Mouse (Mus musculus) cortical plate, adult 2 months (tissue): ENCODE results near the gene Rbm33. TPM values are rescaled to one million over a fixed set of nuclear protein-coding genes. Genes with fewer than 3 reads are reported as not detected.

Source experiments
- H3K27ac ChIP-seq: fragments of 200-500 bp; 2 replicates; pipeline ENCODE4 v1.5.1; 2012; ENCODE audit warnings: low read length, control low read depth, inconsistent platforms; ENCODE audit not compliant: insufficient read depth
- H3K4me1 ChIP-seq: fragments of 200-500 bp; 2 replicates; pipeline ENCODE4 v1.6.1; 2011; ENCODE audit warnings: low read length; ENCODE audit not compliant: control insufficient read depth, insufficient read depth
- H3K4me3 ChIP-seq: fragments of 200-500 bp; 2 replicates; pipeline ENCODE4 v1.5.1; 2011; ENCODE audit warnings: mild to moderate bottlenecking, low read length, control low read depth; ENCODE audit not compliant: insufficient read depth
- CTCF ChIP-seq: fragments of 200-500 bp; IDR thresholded peaks from 2 replicates; pipeline ENCODE4 v1.5.1; 2011; ENCODE audit warnings: mild to moderate bottlenecking, control low read depth, low read length; ENCODE audit not compliant: insufficient read depth; ENCODE audit errors: extremely low read depth
- POLR2A ChIP-seq: fragments of 200-500 bp; IDR thresholded peaks from 2 replicates; pipeline ENCODE4 v1.6.1; 2011; ENCODE audit warnings: mild to moderate bottlenecking, low read length, control low read depth; ENCODE audit not compliant: insufficient read depth; ENCODE audit errors: extremely low read depth
- polyA plus RNA-seq: library from polyadenylated mRNA; depleted of rRNA; stranded (reverse); fragments of >200 nt; gene quantifications from 2 replicates; pipeline ENCODE4 v1.2.3, GENCODE M21; 2012

Rbm33 gene
- polyA plus RNA-seq, 1 experiment: 44.0 TPM

GRCm38 (mm10) chr5:28397344-28397743 lies 80.4 kb downstream of the Rbm33 start:
- Histone ChIP-seq H3K4me3 (no peak overlapping the region), H3K27ac (no peak overlapping the region), H3K4me1 (no peaks in the 10 kb centered on the region; the same call in 1 of the 2 replicates)
- no peak for TF ChIP-seq CTCF
- TF ChIP-seq POLR2A: no peak

DNA sequence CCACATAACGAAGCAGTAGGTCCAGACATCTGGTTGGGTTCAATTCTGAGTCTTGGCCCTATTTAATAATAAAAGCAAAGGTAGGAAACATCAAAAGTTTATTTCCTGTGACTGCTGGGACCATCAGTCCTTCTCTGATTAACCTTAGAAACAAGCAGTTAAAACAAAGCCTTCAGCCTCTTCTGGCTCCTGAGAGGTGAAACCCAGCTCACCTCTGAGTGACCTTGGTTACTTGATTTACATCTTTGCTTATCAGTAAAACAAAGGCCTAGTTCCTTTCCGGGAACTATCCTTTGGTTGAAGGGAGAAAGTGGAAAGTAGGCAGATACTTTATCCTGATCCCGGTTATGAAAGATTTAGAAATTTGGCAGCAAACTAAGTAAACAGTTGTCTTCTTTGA lies 81.8 kb downstream of the Rbm33 start:
- H3K27ac ChIP-seq: no peak overlapping the region
- H3K4me1 ChIP-seq: no peaks in the 10 kb centered on the region; the same call in 1 of the 2 replicates
- TF ChIP-seq POLR2A (no peak), CTCF (no peak)
- H3K4me3 ChIP-seq: no peak overlapping the region

- Histone ChIP-seq H3K27ac (no peak overlapping the region), H3K4me1 (no peaks in the 10 kb centered on the region; the same call in 1 of the 2 replicates), H3K4me3 (no peak overlapping the region)
- TF ChIP-seq CTCF (no peak), POLR2A (no peak)
Measured at GRCm38 (mm10) chr5:28399451-28400115, 82.7 kb downstream of the Rbm33 start.

DNA sequence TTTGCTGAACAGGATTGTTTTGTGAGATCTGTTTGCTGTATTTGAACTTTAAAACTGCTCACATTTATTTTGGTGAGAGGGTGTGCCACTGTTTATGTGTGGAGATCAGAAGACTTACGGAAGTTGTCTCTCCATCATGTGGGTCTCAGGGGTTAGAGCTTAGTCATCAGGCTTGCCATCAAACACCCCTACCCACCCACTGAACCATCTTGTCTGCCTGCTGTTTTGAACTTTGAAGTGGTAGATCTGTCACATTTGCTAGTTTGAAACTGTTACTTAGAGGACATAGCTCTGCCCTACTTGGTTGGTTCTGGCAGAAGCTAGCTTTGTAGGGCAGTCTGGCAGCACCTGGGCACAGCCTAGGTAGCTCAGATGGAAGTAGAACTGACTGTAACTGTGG lies 85.8 kb downstream of the Rbm33 start:
- no peaks in the 10 kb centered on the region; the same call in 1 of the 2 replicates for H3K4me1 ChIP-seq
- TF ChIP-seq POLR2A (no peak), CTCF (no peak)

DNA sequence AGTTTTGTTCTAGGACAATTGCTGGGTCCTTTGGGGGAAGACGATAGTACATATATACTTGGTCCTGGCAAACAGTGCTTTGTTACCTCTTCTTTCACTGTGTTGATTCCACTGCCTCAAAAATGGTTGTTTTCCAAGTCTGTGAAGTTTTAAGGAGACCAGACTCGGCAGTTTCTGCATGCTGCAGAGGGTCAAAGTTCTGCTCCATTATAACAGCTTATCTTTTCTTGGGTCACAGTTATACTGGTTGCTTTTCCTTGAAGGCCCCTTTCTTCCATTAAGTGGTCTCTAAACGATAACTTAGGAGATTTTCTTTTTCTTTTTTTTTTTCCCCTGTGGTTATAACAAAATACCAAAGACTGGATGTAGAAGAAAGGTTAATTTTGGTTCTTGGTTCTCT lies 89.7 kb downstream of the Rbm33 start:
- Histone ChIP-seq H3K27ac (no peak overlapping the region), H3K4me3 (no peak overlapping the region), H3K4me1 (no peaks in the 10 kb centered on the region)
- TF ChIP-seq CTCF (no peak), POLR2A (no peak)

More for the DNA sequence above, 85.8 kb downstream of the Rbm33 start:
- Histone ChIP-seq H3K4me3 (no peak overlapping the region), H3K27ac (no peak overlapping the region)

- no peak for TF ChIP-seq CTCF
- no peak for TF ChIP-seq POLR2A
- Histone ChIP-seq H3K4me1 (no peaks in the 10 kb centered on the region), H3K4me3 (no peak overlapping the region), H3K27ac (no peak overlapping the region)
Measured at GRCm38 (mm10) chr5:28412006-28412685, 95.2 kb downstream of the Rbm33 start.

DNA sequence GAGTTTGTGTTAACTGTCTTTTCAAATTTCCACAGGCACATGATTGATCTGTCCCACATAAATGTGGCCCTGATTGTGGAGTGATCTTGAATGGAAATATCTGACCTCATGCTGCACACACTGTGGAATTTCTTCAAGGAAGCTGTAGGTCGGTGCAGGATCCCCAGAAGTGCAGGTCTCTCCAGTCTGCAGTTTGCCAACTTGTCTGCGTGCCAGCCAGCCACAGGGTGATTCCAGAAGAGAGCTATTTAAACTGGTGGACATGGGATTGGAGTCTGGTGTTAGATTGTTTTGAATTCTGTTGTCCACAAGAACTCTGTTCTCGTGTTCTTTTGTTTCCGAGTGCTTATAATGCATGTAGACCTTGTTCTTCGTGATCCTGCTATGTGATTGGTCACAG lies 96.6 kb downstream of the Rbm33 start:
- H3K27ac ChIP-seq: no peak overlapping the region
- H3K4me1 ChIP-seq: no peaks in the 10 kb centered on the region
- TF ChIP-seq POLR2A (no peak), CTCF (no peak)
- no peak overlapping the region for H3K4me3 ChIP-seq

- TF ChIP-seq CTCF (no peak), POLR2A (no peak)
- H3K4me1 ChIP-seq: no peaks in the 10 kb centered on the region
- H3K4me3 ChIP-seq: no peak overlapping the region
- H3K27ac ChIP-seq: no peak overlapping the region
Measured at GRCm38 (mm10) chr5:28414076-28414475, 97.2 kb downstream of the Rbm33 start.

- TF ChIP-seq POLR2A (no peak), CTCF (no peak)
- H3K27ac ChIP-seq: no peak overlapping the region
- no peak overlapping the region for H3K4me3 ChIP-seq
- H3K4me1 ChIP-seq: no peaks in the 10 kb centered on the region
Measured at GRCm38 (mm10) chr5:28416029-28416428, 99.1 kb downstream of the Rbm33 start.

GRCm38 (mm10) chr5:28418734-28419133 lies 101.8 kb downstream of the Rbm33 start:
- TF ChIP-seq POLR2A: no peak
- no peak for TF ChIP-seq CTCF
- no peak overlapping the region for H3K27ac ChIP-seq
- H3K4me3 ChIP-seq: no peak overlapping the region
- H3K4me1 ChIP-seq: no peaks in the 10 kb centered on the region
